Mouse (Mus musculus): Measurements from ENCODE around the gene Olfr790. TPM values are rescaled to one million over a fixed set of nuclear protein-coding genes. Genes with fewer than 3 reads are reported as not detected.
A peak's percentile ranks its signal among the peaks of the same experiment; 100 is the strongest.

Olfr790 gene
- total RNA-seq (2021), result not detected
- long read RNA-seq, result 0 reads

DNA sequence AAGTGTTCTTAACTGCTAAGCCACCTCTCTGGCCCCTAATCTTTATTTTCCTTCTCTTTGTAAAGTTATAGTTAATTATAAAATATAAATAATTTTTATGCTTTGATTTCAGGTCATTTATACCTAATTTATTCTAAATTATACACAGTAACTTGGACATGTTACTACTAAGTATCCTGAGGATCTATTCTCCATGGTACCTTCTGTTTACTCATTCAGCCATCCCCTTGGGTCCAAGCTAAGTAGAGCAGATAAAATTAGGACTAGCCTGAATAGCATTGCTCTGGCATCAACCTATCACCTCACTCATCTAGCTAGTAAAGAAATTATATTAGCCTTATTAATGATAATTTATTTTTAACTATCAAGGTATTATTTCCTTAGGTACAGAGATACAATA lies at the start of gene Olfr790:
TSS of gene Olfr790 (plus strand) at position 301 of the 400 bp plus-strand sequence.
- DNase-seq (ENCODE audit: low spot score in 2 of 2), result no peak

DNA sequence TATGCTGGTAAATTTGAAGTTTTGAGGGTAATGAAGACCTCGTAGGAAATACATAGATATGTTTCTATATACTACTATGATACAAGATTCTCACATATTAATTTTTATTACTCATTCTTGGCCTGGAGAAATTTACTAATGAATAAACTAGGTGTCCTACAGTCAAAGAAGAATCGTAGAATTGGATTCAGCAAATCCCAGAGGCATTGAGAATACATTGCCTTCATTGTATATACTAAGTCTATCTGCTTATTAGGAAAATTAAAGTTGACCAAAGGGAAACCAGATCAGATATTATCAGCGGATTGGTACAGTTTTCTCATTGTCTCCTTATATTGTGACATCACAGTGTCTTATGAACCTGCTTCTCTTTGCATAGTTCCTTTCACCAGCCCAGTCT lies 36.7 kb upstream of the Olfr790 start, which contains the start of gene Olfr787:
TSS of gene Olfr787 (plus strand) at position 301 of the 400 bp plus-strand sequence.
- DNase-seq (ENCODE audit: low spot score in 2 of 2), result no peak

DNA sequence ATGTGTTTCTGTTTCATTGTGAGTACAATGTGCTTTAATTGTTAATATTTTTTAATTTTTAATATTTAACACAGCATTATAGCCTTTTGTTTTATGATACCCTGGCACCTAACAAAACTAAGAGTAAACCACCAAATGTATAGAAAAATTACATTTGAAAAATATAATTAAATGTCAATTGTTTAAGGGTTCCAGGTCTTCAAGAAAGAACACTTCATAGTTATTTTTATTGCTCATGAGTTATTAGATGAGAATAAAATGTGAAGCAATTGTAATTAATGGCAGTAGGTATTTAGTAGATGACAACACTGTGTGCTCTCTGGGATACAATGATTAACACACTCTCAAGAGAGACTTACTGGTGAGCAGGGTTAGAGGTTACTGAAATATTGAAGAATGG lies 27.6 kb upstream of the Olfr790 start, which contains the start of gene Olfr788:
TSS of gene Olfr788 (plus strand) at position 301 of the 400 bp plus-strand sequence.
- no peak for DNase-seq (ENCODE audit: low spot score in 2 of 2)

DNA sequence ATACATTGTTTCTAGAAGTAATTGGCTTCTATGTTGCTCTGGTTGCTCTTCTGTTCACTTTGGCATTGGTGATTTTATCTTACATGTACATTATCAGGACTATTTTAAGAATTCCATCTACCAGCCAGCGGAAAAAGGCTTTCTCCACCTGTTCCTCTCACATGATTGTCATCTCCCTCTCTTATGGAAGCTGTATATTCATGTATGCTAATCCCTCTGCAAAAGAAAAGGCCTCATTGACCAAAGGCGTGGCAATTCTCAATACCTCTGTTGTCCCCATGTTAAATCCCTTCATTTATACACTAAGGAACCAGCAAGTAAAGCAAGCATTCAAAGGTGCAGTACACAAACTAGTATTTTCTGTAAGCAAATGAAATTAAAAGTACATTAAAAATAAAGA lies 25.0 kb upstream of the Olfr790 start:
- no peak for DNase-seq (ENCODE audit: low spot score in 2 of 2)

DNA sequence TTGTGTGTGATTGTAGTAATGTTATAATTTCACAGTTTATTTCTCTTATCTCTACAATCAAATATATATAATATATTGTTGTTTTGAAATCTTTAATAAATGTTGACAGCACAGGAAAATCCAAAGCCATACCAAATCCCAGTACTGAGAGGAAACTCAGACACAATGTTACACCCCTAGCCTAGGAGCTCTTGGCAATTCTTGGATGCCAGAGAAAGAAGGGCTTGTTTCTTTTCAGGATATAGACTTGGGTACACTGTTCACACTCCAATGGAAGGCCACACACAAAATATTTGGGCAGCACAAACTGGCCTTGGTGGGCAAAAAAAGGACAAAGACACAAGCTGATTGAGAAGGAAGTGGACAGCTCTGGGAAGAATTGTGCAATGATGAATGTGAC lies 24.6 kb upstream of the Olfr790 start:
- DNase-seq (ENCODE audit: low spot score in 2 of 2), result no peak

DNA sequence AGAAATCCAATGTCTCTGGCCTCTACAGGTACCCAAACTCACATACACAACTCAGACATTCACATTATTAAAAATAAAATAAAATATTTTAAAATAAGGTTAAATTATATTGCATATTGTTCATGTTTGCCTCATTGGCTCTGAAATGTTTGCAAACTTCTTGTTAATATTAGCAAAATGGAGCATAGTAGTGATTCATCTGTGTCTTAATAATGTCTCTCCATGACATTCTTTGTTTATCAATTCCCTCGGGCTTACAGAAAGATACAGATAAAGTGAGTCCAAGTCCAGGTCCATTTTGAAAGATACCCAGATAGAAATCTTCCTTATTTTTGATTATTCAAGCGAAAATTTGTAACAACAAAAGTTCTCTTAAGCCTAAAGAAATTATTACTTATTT lies 13.8 kb upstream of the Olfr790 start, which contains the start of gene Olfr789:
TSS of gene Olfr789 (plus strand) at position 301 of the 400 bp plus-strand sequence.
- DNase-seq (ENCODE audit: low spot score in 2 of 2), result no peak

DNA sequence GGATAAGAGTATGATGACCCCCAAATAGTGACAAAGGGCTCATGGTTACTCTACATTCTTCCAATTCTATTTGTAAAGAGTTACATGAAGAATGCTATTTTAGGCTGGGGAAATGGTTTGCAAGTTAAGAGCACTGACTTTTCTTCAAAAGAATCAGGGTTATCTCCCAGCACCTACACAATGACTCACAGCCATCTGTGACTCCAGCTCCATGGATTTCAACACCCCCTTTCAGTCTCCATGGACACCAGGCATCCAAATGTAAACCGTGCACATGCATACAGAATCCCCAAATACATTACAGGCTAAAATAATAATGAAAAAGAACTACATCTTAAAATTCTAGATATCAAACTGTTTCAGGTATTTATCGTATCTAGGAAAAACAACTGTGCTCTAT lies 8.2 kb upstream of the Olfr790 start:
- no peak for DNase-seq (ENCODE audit: low spot score in 2 of 2)

DNA sequence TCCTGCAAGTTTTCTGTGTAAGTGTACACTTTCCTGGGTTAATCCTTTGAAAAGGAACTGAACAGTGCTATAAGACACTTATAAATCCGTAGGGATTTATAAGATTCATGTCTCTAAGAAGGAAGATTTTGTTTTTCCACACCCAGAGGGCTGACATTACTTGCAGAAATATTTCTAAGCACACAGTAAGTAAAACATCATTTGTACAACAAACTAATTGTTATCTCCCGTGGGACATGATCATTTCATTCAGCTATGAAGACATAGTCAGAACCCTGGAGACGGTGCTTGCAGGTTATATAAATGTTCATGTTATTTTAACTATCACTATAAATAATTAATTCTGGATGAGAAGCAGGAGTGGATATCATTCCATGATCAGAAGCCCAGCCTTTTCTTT lies 23.2 kb downstream of the Olfr790 start, which contains the start of gene Olfr791:
TSS of gene Olfr791 (plus strand) at position 301 of the 400 bp plus-strand sequence.
- no peak for DNase-seq (ENCODE audit: low spot score in 2 of 2)

DNA sequence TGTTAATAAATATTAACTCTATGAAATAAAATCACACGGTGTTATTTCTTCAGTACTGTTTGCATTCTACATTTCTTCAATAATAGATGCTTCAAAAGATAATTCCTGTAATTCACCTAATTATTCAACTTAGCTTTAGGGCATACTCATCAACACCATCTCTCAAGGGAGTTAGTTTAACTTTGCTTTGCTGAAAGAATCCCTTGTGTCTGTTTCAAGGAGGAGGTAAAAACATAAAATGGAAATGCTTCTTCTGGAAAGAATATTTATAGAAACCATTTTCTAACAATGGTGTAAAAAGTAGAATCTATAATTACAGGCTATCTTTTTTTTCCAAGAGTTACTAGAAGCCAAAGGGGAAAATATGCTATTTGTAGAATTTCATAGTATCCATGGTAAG lies 40.6 kb downstream of the Olfr790 start, which contains the start of gene Olfr792:
TSS of gene Olfr792 (plus strand) at position 301 of the 400 bp plus-strand sequence.
- DNase-seq (ENCODE audit: low spot score in 2 of 2), result no peak

DNA sequence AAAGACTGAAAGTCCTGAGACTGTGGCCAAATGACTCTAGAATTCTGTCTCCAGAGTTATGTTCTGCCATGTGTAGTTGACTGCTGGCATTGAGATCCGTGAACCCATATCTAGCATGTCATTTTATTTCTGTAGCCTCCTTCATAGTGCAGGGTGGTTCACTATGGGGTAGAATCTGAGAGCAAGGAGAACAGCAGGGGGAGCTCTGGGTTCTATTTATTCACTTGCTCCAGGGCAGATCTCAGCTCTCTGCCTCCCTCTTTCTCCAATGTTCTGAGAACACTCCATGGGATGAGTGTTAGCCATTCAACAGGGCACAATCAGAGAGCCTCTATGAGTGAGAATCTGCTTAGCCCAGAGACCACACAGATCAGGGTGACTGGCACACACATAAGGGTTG lies 51.1 kb downstream of the Olfr790 start:
- peak; percentile 2 to 18 for DNase-seq (ENCODE audit: low spot score in 2 of 2)

Other genes with a start within 250 kb of the Olfr790 start
- gene Olfr776, start 239.4 kb upstream of the Olfr790 start, total RNA-seq (2021), result not detected
- not detected for gene Olfr777, start 227.0 kb upstream of the Olfr790 start, total RNA-seq (2021)
- gene Olfr780, start 180.4 kb upstream of the Olfr790 start, total RNA-seq (2021), result not detected
- gene Olfr781, start 169.6 kb upstream of the Olfr790 start, total RNA-seq (2021), result not detected
- gene Olfr782, start 149.6 kb upstream of the Olfr790 start, total RNA-seq (2021), result not detected
- gene Olfr784, start 114.4 kb upstream of the Olfr790 start, total RNA-seq (2021), result under 1 TPM in 1 of 2 experiments, not detected in 1; 0.18 TPM
- gene Olfr785, start 93.1 kb upstream of the Olfr790 start, total RNA-seq (2021), result not detected
- gene Olfr786, start 71.2 kb upstream of the Olfr790 start, total RNA-seq (2021), result not detected
- gene Olfr787, start 36.6 kb upstream of the Olfr790 start, total RNA-seq (2021), result not detected
- gene Olfr788, start 27.5 kb upstream of the Olfr790 start, total RNA-seq (2021), result not detected
- gene Olfr789, start 13.7 kb upstream of the Olfr790 start, total RNA-seq (2021), result not detected
- not detected for gene Olfr791, start 23.3 kb downstream of the Olfr790 start, total RNA-seq (2021)
- gene Olfr792, start 40.7 kb downstream of the Olfr790 start, total RNA-seq (2021), result not detected
- not detected for gene Olfr794, start 69.2 kb downstream of the Olfr790 start, total RNA-seq (2021)
- not detected for gene Olfr796, start 114.1 kb downstream of the Olfr790 start, total RNA-seq (2021)
- gene Olfr798, start 129.4 kb downstream of the Olfr790 start, total RNA-seq (2021), result not detected
- not detected for gene Olfr799, start 139.0 kb downstream of the Olfr790 start, total RNA-seq (2021)
- not detected for gene Olfr800, start 159.2 kb downstream of the Olfr790 start, total RNA-seq (2021)
- gene Olfr801, start 175.4 kb downstream of the Olfr790 start, total RNA-seq (2021), result not detected
- under 1 TPM; 0.09 TPM for gene Olfr802, start 189.7 kb downstream of the Olfr790 start, total RNA-seq (2021)
- gene Olfr803, start 195.8 kb downstream of the Olfr790 start, total RNA-seq (2021), result not detected
- gene Olfr804, start 204.7 kb downstream of the Olfr790 start, total RNA-seq (2021), result not detected
- not detected for gene Olfr805, start 230.9 kb downstream of the Olfr790 start, total RNA-seq (2021)
- not detected for gene Olfr806, start 243.4 kb downstream of the Olfr790 start, total RNA-seq (2021)